In the genomic region with DNA sequence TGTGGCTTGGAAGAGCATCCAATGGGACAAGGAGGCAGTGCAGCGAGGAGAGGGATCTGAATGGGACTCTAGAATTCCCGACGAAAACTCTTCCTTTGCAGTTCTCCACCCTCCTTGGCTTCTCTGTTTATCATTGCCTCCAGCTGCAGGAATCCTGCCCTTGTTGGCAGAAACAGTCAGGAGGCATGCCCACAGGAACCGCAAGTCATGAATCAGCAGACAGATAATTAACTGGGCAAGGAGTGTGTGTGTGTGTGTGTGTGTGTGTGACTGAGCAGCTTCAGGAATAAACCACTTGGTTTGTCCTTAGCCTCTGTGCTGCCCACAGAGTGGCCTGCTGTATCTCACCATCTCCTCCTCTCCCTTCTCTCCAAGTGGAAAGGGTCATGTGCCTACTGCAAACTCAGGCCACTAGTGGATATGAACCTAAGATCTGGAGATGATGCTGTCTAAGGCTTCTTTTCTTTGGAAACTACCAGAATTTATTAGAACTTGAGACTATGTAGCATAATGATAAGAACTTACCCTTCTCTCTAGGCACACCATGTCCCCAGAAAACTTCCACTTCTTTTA, we compare ENCODE assay signal across 13 mouse cellular contexts. TPM values are rescaled to one million over a fixed set of nuclear protein-coding genes. Genes with fewer than 3 reads are reported as not detected.
DNase-seq lines count a peak whose midpoint lies in the region; ATAC-seq and TF ChIP-seq lines count a peak whose summit lies in the region.
"Had no signal": no experiment of that assay in that cellular context is flagged by ENCODE, and none has a peak within 500 bp of the region (broad histone marks: within the 10 kb centered on the region; RNA-seq: fewer than 3 reads in every experiment).

No protein-coding gene starts in this region.

- no peak overlapping the region for H3K4me3 ChIP-seq in liver, postnatal 0 days (ENCODE audit: low read depth, low read length)
- H3K4me3 ChIP-seq in left cerebral cortex, adult 2 months: no peak overlapping the region

- WGBS in liver, postnatal 0 days (ENCODE audit: insufficient replicate concordance): 30% methylated on average over 4 of the region's 4 CpGs

- no peak overlapping the region for H3K4me2 ChIP-seq in liver, postnatal 0 days (ENCODE audit: low read depth, low read length)

- H3K4me1 ChIP-seq in liver, postnatal 0 days (ENCODE audit: insufficient read depth): peaks cover 28% of the 10 kb centered on the region

- intact Hi-C loops in gastrocnemius, postnatal 14 days (cut with DNase I; ENCODE audit: low total_unique reads): no loop called here
- intact Hi-C loops in left cerebral cortex, adult 2 months (cut with DNase I): no loop called here

- no peak overlapping the region for H3K9ac ChIP-seq in liver, postnatal 0 days (replicated peaks)

- ATAC-seq in liver, postnatal 0 days: 0 out of 2 replicates have a peak, but pooled peaks have one; percentile 28
- ATAC-seq: activated CD4-positive, CD25-positive, alpha-beta regulatory T cell, adult 4 months; intestine, embryonic 16.5 days had no signal

- DNase-seq in gastrocnemius, postnatal 14 days: peak; percentile 17
- no peak for DNase-seq in gastrocnemius, postnatal 4 days (ENCODE audit: low spot score in 2 of 2)
- peak; percentile 80 for DNase-seq in MEL-GATA-1-ER (ENCODE audit: extremely low read depth, low read depth)
- DNase-seq in fibroblast of lung, adult 2 months (ENCODE audit: low read depth): peak; percentile 88
- DNase-seq in liver, postnatal 0 days: no peak
- no peak for DNase-seq in thymus, adult 18-20 months
- no peak for DNase-seq in left cerebral cortex, adult 2 months (ENCODE audit: extremely low spot score in 1 of 2, low spot score in 2 of 2)
- DNase-seq in yolk sac, embryonic 10.5 days (ENCODE audit: low spot score): no peak
- DNase-seq: cerebellum, adult 2 months; right cerebral cortex, adult 18-20 months had no signal

- H3K9me3 ChIP-seq in liver, postnatal 0 days (ENCODE audit: low read length): no peaks in the 10 kb centered on the region

- no peaks in the 10 kb centered on the region for H3K36me3 ChIP-seq in liver, postnatal 0 days (replicated peaks; ENCODE audit: insufficient read depth, low read length)

- no peak for TF ChIP-seq CTCF in liver, postnatal 0 days (IDR thresholded peaks at IDR 0.05; ENCODE audit: low read depth)
- TF ChIP-seq CTCF in left cerebral cortex, adult 2 months (IDR thresholded peaks at IDR 0.05): no peak

- TF ChIP-seq EP300 in liver, postnatal 0 days (IDR thresholded peaks at IDR 0.05; ENCODE audit: low read depth): peak; percentile 56; the same call in 1 of the 2 replicates

- H3K27me3 ChIP-seq in liver, postnatal 0 days (ENCODE audit: insufficient read depth, low read length): peaks cover 12% of the 10 kb centered on the region; the same call in 1 of the 2 replicates

- no peak overlapping the region for H3K27ac ChIP-seq in liver, postnatal 0 days (ENCODE audit: low read depth)
- no peak overlapping the region for H3K27ac ChIP-seq in left cerebral cortex, adult 2 months
- H3K27ac ChIP-seq: macrophage had no signal

RNA-seq across cellular contexts. Expression of a gene that starts 3.9 kb away (rescaled TPM):
- 1 to 10 TPM; 2.2 to 4.0 TPM for total RNA-seq in gastrocnemius, postnatal 14 days (2021)
- 10 to 100 TPM; 16.0 to 16.2 TPM for total RNA-seq in gastrocnemius, postnatal 4 days (2021)
- polyA plus RNA-seq in liver, postnatal 0 days (2015; fragmentation: Nextera tagmentation; extraction: Ambion mirVana): 13.6 and 16.0 TPM in 2 replicates
- total RNA-seq in left cerebral cortex, adult 2 months (2021): 1 to 10 TPM; 2.9 to 3.4 TPM

Comparison
In these comparisons a context has a peak if more than half of its experiments do, and no peak if none do; other contexts are left out.
1. DNase-seq: peak in gastrocnemius, postnatal 14 days (single experiment), MEL-GATA-1-ER (single experiment) and fibroblast of lung, adult 2 months (single experiment); none in gastrocnemius, postnatal 4 days (0 of 2), liver, postnatal 0 days (single experiment), thymus, adult 18-20 months (0 of 2), left cerebral cortex, adult 2 months (0 of 2) and yolk sac, embryonic 10.5 days (single experiment).